Mouse (Mus musculus): ENCODE measurements at regions not wholly inside any gene's neighbourhood (a gene's known extent, or its start where the extent isn't known, plus 50 kb on each side); places are given as distances from the start of the nearest gene placed in this dataset.

DNA sequence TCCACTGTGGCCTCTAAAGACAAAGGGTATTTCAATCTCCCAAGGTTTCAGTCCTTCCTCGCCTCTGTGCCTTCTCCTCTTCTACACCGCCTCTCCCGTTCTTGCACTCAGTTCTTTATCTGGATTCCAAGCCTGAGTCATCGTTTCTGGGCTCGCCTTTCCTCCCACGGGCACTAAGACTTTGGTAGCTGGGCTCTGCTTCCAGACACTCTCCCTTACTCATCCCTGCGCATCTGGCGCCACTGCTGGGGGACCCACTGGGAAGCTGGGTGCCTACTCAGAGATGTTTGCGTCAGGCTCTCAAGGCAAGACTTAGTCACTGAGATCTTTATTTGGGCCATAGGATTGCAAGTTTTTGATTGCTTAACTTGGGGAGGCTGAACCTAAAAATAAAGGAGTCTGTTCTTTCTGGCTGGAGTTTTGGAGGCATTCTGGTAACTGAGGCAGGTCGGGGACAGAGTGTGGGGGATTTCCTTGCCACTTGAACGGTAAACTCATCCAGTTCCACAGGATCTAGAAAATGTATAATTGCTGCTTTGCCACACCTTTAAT lies 143.5 kb upstream of the Phyhipl start:
- H3K36me3 ChIP-seq (ENCODE audit: control insufficient read depth, insufficient read depth, low read length), result no peaks in the 10 kb centered on the region
- no peak overlapping the region for H3K4me3 ChIP-seq (replicated peaks; ENCODE audit: low read length)
- H3K9ac ChIP-seq (ENCODE audit: low read length), result no peak overlapping the region
- H3K4me2 ChIP-seq (ENCODE audit: low read depth, low read length), result no peak overlapping the region
- no peak for ATAC-seq (ENCODE audit: insufficient read depth, low FRiP score)
- H3K27me3 ChIP-seq (ENCODE audit: control insufficient read depth, insufficient read depth, low read length), result no peaks in the 10 kb centered on the region
- 78% methylated on average over 11 of the region's 11 CpGs for WGBS
- H3K9me3 ChIP-seq (replicated peaks; ENCODE audit: control insufficient read depth, low read length), result no peaks in the 10 kb centered on the region
- H3K4me1 ChIP-seq (ENCODE audit: control insufficient read depth, insufficient read depth, low read length), result no peaks in the 10 kb centered on the region
- no peak overlapping the region for H3K27ac ChIP-seq (ENCODE audit: low read length)

DNA sequence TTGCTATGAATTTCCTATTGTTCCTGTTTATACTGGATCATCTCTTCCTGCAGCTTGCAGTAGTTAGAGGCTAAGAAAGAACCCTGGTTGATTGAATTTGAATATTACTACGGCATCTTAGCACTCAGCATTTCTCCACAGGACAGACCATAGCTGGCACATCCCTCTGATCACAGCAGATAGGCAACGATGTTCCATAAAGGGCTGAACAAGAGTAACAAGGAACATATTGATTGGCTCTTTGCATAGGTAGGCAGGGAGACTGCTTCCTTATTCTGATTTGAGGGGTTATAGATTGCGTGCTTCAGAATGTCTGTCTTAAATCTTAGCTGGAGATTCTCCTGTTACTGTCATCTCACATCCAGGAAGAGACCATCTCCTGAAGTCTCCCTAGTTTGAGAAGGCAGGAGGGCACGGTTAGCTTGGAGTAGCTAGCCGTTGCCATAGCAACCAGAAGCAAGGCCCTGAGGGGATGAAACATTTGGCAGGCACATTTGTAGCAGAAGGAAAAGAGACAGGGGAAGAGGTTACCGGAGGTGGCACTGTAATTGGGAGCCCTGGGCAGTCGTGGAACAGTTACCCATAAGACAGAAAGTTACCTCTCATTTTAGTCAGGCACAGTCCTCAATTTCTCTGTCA lies 133.2 kb upstream of the Phyhipl start:
- ATAC-seq (ENCODE audit: insufficient read depth, low FRiP score), result no peak
- no peaks in the 10 kb centered on the region for H3K27me3 ChIP-seq (ENCODE audit: control insufficient read depth, insufficient read depth, low read length)
- no peaks in the 10 kb centered on the region for H3K36me3 ChIP-seq (ENCODE audit: control insufficient read depth, insufficient read depth, low read length)
- no peaks in the 10 kb centered on the region for H3K4me1 ChIP-seq (ENCODE audit: control insufficient read depth, insufficient read depth, low read length)
- no peak overlapping the region for H3K4me3 ChIP-seq (replicated peaks; ENCODE audit: low read length)
- WGBS, result 64% methylated on average over 7 of the region's 7 CpGs
- no peaks in the 10 kb centered on the region for H3K9me3 ChIP-seq (replicated peaks; ENCODE audit: control insufficient read depth, low read length)
- H3K27ac ChIP-seq (ENCODE audit: low read length), result no peak overlapping the region
- H3K4me2 ChIP-seq (ENCODE audit: low read depth, low read length), result no peak overlapping the region
- no peak overlapping the region for H3K9ac ChIP-seq (ENCODE audit: low read length)

GRCm38 (mm10) chr10:70781036-70781435 lies 125.3 kb upstream of the Phyhipl start:
- no peaks in the 10 kb centered on the region for H3K4me1 ChIP-seq (ENCODE audit: control insufficient read depth, insufficient read depth, low read length)
- H3K9me3 ChIP-seq (replicated peaks; ENCODE audit: control insufficient read depth, low read length), result no peaks in the 10 kb centered on the region
- WGBS, result 90% methylated on average over 3 of the region's 3 CpGs
- H3K9ac ChIP-seq (ENCODE audit: low read length), result no peak overlapping the region
- no peak overlapping the region for H3K27ac ChIP-seq (ENCODE audit: low read length)
- H3K4me2 ChIP-seq (ENCODE audit: low read depth, low read length), result no peak overlapping the region
- H3K4me3 ChIP-seq (replicated peaks; ENCODE audit: low read length), result no peak overlapping the region
- H3K27me3 ChIP-seq (ENCODE audit: control insufficient read depth, insufficient read depth, low read length), result no peaks in the 10 kb centered on the region
- ATAC-seq (ENCODE audit: insufficient read depth, low FRiP score), result no peak
- H3K36me3 ChIP-seq (ENCODE audit: control insufficient read depth, insufficient read depth, low read length), result no peaks in the 10 kb centered on the region

DNA sequence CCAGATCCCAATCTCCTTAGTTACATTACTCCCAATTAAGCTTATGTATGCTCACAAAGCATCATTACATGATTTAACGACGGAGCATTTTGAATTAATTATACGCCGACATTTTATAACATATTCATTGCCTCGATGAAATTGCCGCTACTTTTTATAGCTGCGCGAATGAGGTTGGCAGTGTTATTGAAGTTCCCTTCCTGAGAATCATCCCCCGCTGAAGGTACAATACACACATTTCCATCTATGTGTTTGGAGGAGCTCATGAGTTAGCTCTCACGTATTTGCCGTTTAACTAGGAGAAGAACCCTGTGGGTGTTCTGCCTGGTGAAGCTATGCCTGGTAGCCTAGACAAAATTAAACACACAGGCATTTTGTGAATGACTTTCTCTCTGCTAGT lies 122.8 kb upstream of the Phyhipl start:
- no peak for ATAC-seq (ENCODE audit: insufficient read depth, low FRiP score)
- 86% methylated on average over 11 of the region's 11 CpGs for WGBS
- Histone ChIP-seq H3K4me2 (ENCODE audit: low read depth, low read length) (no peak overlapping the region), H3K27ac (ENCODE audit: low read length) (no peak overlapping the region), H3K36me3 (ENCODE audit: control insufficient read depth, insufficient read depth, low read length) (no peaks in the 10 kb centered on the region), H3K9me3 (replicated peaks; ENCODE audit: control insufficient read depth, low read length) (no peaks in the 10 kb centered on the region), H3K27me3 (ENCODE audit: control insufficient read depth, insufficient read depth, low read length) (no peaks in the 10 kb centered on the region), H3K4me3 (replicated peaks; ENCODE audit: low read length) (no peak overlapping the region), H3K9ac (ENCODE audit: low read length) (no peak overlapping the region), H3K4me1 (ENCODE audit: control insufficient read depth, insufficient read depth, low read length) (no peaks in the 10 kb centered on the region)

DNA sequence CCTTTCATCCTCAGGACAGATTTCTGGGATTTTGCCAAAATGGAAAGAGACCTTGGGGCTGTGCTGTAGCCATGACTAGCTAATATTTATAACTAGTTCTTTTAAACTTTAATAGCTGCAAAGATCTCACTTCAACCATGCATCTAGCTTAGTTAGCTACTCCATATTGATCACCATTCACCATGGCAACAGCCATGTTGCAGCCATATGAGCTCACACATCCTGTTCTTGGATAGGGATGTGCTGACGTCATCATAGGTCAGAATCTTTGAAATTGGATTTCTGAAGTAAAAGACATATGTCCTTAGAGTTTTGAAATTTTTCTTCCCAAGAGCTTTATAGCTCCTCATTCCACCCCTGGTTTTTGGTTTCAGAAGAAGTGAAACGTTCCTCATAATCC lies 118.8 kb upstream of the Phyhipl start:
- WGBS, result 79% methylated on average over 2 of the region's 2 CpGs
- Histone ChIP-seq H3K4me1 (ENCODE audit: control insufficient read depth, insufficient read depth, low read length) (no peaks in the 10 kb centered on the region), H3K27ac (ENCODE audit: low read length) (no peak overlapping the region), H3K4me3 (replicated peaks; ENCODE audit: low read length) (no peak overlapping the region), H3K4me2 (ENCODE audit: low read depth, low read length) (no peak overlapping the region), H3K36me3 (ENCODE audit: control insufficient read depth, insufficient read depth, low read length) (no peaks in the 10 kb centered on the region), H3K27me3 (ENCODE audit: control insufficient read depth, insufficient read depth, low read length) (no peaks in the 10 kb centered on the region), H3K9ac (ENCODE audit: low read length) (no peak overlapping the region), H3K9me3 (replicated peaks; ENCODE audit: control insufficient read depth, low read length) (no peaks in the 10 kb centered on the region)
- ATAC-seq (ENCODE audit: insufficient read depth, low FRiP score), result no peak

- Histone ChIP-seq H3K27me3 (ENCODE audit: control insufficient read depth, insufficient read depth, low read length) (no peaks in the 10 kb centered on the region), H3K4me3 (replicated peaks; ENCODE audit: low read length) (no peak overlapping the region), H3K4me1 (ENCODE audit: control insufficient read depth, insufficient read depth, low read length) (no peaks in the 10 kb centered on the region), H3K9ac (ENCODE audit: low read length) (no peak overlapping the region), H3K9me3 (replicated peaks; ENCODE audit: control insufficient read depth, low read length) (no peaks in the 10 kb centered on the region), H3K4me2 (ENCODE audit: low read depth, low read length) (no peak overlapping the region), H3K27ac (ENCODE audit: low read length) (no peak overlapping the region), H3K36me3 (ENCODE audit: control insufficient read depth, insufficient read depth, low read length) (no peaks in the 10 kb centered on the region)
- no peak for ATAC-seq (ENCODE audit: insufficient read depth, low FRiP score)
- 70% methylated on average over 3 of the region's 4 CpGs for WGBS
Measured at GRCm38 (mm10) chr10:70774159-70774558, 118.4 kb upstream of the Phyhipl start.

DNA sequence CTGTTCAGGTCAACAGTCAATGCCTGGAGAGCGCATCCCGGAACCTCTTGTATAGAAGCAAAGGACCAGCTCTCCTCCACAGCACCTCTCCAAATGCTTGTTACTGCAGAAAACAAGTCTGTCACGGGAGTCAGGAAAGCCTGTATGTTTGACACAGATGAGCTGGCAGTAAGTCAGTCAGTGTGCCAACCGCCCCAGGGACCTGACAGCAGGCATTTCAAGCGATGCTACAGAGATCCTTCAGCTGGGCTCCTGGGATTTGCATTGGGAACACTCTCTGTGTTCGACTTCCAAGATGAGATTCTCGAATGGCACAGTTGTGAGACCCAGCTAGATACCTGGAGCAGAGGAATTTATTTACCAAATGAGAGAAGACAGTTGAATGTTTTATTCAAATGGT lies 111.7 kb upstream of the Phyhipl start:
- Histone ChIP-seq H3K27ac (ENCODE audit: low read length) (no peak overlapping the region), H3K27me3 (ENCODE audit: control insufficient read depth, insufficient read depth, low read length) (no peaks in the 10 kb centered on the region), H3K9ac (ENCODE audit: low read length) (no peak overlapping the region), H3K9me3 (replicated peaks; ENCODE audit: control insufficient read depth, low read length) (no peaks in the 10 kb centered on the region), H3K36me3 (ENCODE audit: control insufficient read depth, insufficient read depth, low read length) (no peaks in the 10 kb centered on the region), H3K4me1 (ENCODE audit: control insufficient read depth, insufficient read depth, low read length) (no peaks in the 10 kb centered on the region), H3K4me3 (replicated peaks; ENCODE audit: low read length) (no peak overlapping the region), H3K4me2 (ENCODE audit: low read depth, low read length) (no peak overlapping the region)
- ATAC-seq (ENCODE audit: insufficient read depth, low FRiP score), result no peak
- WGBS, result 86% methylated on average over 7 of the region's 7 CpGs

- 88% methylated on average over 1 of the region's 1 CpGs for WGBS
- H3K27me3 ChIP-seq (ENCODE audit: control insufficient read depth, insufficient read depth, low read length), result no peaks in the 10 kb centered on the region
- H3K4me3 ChIP-seq (replicated peaks; ENCODE audit: low read length), result no peak overlapping the region
- H3K36me3 ChIP-seq (ENCODE audit: control insufficient read depth, insufficient read depth, low read length), result no peaks in the 10 kb centered on the region
- H3K4me2 ChIP-seq (ENCODE audit: low read depth, low read length), result no peak overlapping the region
- H3K27ac ChIP-seq (ENCODE audit: low read length), result no peak overlapping the region
- ATAC-seq (ENCODE audit: insufficient read depth, low FRiP score), result no peak
- no peaks in the 10 kb centered on the region for H3K4me1 ChIP-seq (ENCODE audit: control insufficient read depth, insufficient read depth, low read length)
- H3K9me3 ChIP-seq (replicated peaks; ENCODE audit: control insufficient read depth, low read length), result no peaks in the 10 kb centered on the region
- H3K9ac ChIP-seq (ENCODE audit: low read length), result no peak overlapping the region
Measured at GRCm38 (mm10) chr10:70766869-70767268, 111.1 kb upstream of the Phyhipl start.

DNA sequence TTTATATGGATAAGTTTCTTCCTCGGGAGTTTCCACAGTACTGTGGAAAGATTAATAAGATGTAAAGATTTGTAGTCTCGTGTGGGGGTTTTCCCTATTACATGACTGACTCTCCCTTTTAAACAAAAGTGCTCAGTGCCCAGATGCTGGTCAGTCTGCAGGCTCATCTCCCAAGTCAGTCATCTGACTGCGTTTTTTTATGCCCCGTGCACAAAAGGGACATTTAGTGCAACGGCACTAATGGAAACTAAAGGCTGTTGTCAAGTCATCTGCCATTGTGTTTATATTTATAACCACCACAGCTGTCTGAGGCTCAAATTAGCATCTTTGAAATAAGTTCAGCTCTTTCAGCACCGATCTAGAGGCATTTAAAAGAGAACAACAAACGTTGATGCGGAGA lies 110.7 kb upstream of the Phyhipl start:
- no peaks in the 10 kb centered on the region for H3K36me3 ChIP-seq (ENCODE audit: control insufficient read depth, insufficient read depth, low read length)
- 54% methylated on average over 8 of the region's 8 CpGs for WGBS
- no peaks in the 10 kb centered on the region for H3K9me3 ChIP-seq (replicated peaks; ENCODE audit: control insufficient read depth, low read length)
- no peaks in the 10 kb centered on the region for H3K27me3 ChIP-seq (ENCODE audit: control insufficient read depth, insufficient read depth, low read length)
- ATAC-seq (ENCODE audit: insufficient read depth, low FRiP score), result no peak
- H3K4me3 ChIP-seq (replicated peaks; ENCODE audit: low read length), result no peak overlapping the region
- H3K4me1 ChIP-seq (ENCODE audit: control insufficient read depth, insufficient read depth, low read length), result no peaks in the 10 kb centered on the region
- no peak overlapping the region for H3K4me2 ChIP-seq (ENCODE audit: low read depth, low read length)
- no peak overlapping the region for H3K27ac ChIP-seq (ENCODE audit: low read length)
- no peak overlapping the region for H3K9ac ChIP-seq (ENCODE audit: low read length)
